Mouse (Mus musculus) ES-E14 (cell line): ENCODE measurements around the gene Vim. TPM values are rescaled to one million over a fixed set of nuclear protein-coding genes. Genes with fewer than 3 reads are reported as not detected.

Source experiments
- DNase-seq: peaks from one replicate; pipeline ENCODE4 v3.0.0-alpha.2; 2013; ENCODE audit warnings: low read depth, low spot score
- H3K27ac ChIP-seq: 2 replicates; pipeline ENCODE4 v1.5.1; 2012; ENCODE audit warnings: low read depth, mild to moderate bottlenecking, low read length, moderate library complexity, mixed read lengths; ENCODE audit not compliant: poor library complexity, insufficient read depth, severe bottlenecking
- H3K36me3 ChIP-seq: 2 replicates; pipeline ENCODE4 v1.6.1; 2012; ENCODE audit warnings: mild to moderate bottlenecking, low read length, moderate library complexity, mixed read lengths; ENCODE audit not compliant: control insufficient read depth, poor library complexity, insufficient read depth, severe bottlenecking
- H3K4me1 ChIP-seq, 2 experiments: fragments of 150-350 bp in 1 of 2; sonication (generic) in 1 of 2; 2 replicates each; pipeline ENCODE4 v1.6.1; 2012; ENCODE audit warnings: low read length in 2 of 2, mild to moderate bottlenecking in 1 of 2, mixed read lengths in 1 of 2; ENCODE audit not compliant: control insufficient read depth in 2 of 2, insufficient read depth in 2 of 2, poor library complexity in 1 of 2
- H3K4me3 ChIP-seq, 2 experiments: fragments of 150-350 bp in 1 of 2; sonication (generic) in 1 of 2; 2 replicates each; pipeline ENCODE4 v1.5.1; 2012; ENCODE audit warnings: low read length in 2 of 2, low read depth in 1 of 2, mild to moderate bottlenecking in 1 of 2, mixed read lengths in 1 of 2; ENCODE audit not compliant: insufficient read depth in 1 of 2, poor library complexity in 1 of 2, severe bottlenecking in 1 of 2
- H3K9ac ChIP-seq: 2 replicates; pipeline ENCODE4 v1.6.1; 2012; ENCODE audit warnings: low read depth, mild to moderate bottlenecking, low read length, mixed read lengths; ENCODE audit not compliant: poor library complexity, insufficient read depth, severe bottlenecking
- H3K9me3 ChIP-seq: fragments of 150-350 bp; sonication (generic); 2 replicates; pipeline ENCODE4 v1.6.1; 2012; ENCODE audit warnings: low read depth, mild to moderate bottlenecking, low read length; ENCODE audit not compliant: control insufficient read depth, insufficient read depth
- CHD2 ChIP-seq: IDR thresholded peaks from 2 replicates; pipeline ENCODE4 v1.6.1; 2014; ENCODE audit warnings: mild to moderate bottlenecking, low read depth, low read length, inconsistent platforms
- HCFC1 ChIP-seq: IDR thresholded peaks from 2 replicates; pipeline ENCODE4 v1.6.1; 2012; ENCODE audit warnings: low read length, inconsistent platforms, borderline replicate concordance; ENCODE audit not compliant: insufficient read depth
- MAFK ChIP-seq: IDR thresholded peaks from 2 replicates; pipeline ENCODE4 v1.6.1; 2014; ENCODE audit warnings: mild to moderate bottlenecking, low read depth, low read length, inconsistent platforms; ENCODE audit not compliant: insufficient read depth
- ZC3H11A ChIP-seq: IDR thresholded peaks from 2 replicates; pipeline ENCODE4 v1.6.1; 2012; ENCODE audit warnings: low read depth, mild to moderate bottlenecking, inconsistent platforms, low read length, borderline replicate concordance
- ZNF384 ChIP-seq: IDR thresholded peaks from 2 replicates; pipeline ENCODE4 v1.6.1; 2012; ENCODE audit warnings: low read depth, low read length, inconsistent platforms
- in situ Hi-C, 2 experiments: fragments of 600-800 bp; cut with MboI; formaldehyde crosslinking; loops; one replicate each; pipeline ENCODE4 v1.15.1; 2025; ENCODE audit warnings: low sequenced_read_pairs in 2 of 2, inconsistent platforms in 1 of 2; ENCODE audit not compliant: unreplicated experiment in 2 of 2
- total RNA-seq: library from RNA; depleted of rRNA; stranded (reverse); fragments of 300-350 nt; gene quantifications from 2 replicates; pipeline ENCODE4 v1.2.3, GENCODE M21; 2012

Vim gene
- total RNA-seq, 1 experiment: 1,315 TPM

- DNase-seq: no peak
- Histone ChIP-seq H3K36me3 (peaks cover 18% of the 10 kb centered on the region), H3K4me3 (no peak overlapping the region), H3K4me1 (peaks cover 3% of the 10 kb centered on the region in 2 experiments; a peak in 1 of 4 replicates), H3K9ac (no peak overlapping the region), H3K27ac (no peak overlapping the region), H3K9me3 (no peaks in the 10 kb centered on the region)
- TF ChIP-seq ZNF384 (no peak), CHD2 (no peak), MAFK (no peak), ZC3H11A (no peak), HCFC1 (no peak)
- in situ Hi-C loops: loop anchor here in 1 of 2 experiments (25.0 kb wide), 1 partner anchor 290 kb away; no protein-coding TSS in a partner anchor
These were observed 3.7 kb downstream of the Vim start for GRCm38 (mm10) chr2:13577399-13577798.

DNA sequence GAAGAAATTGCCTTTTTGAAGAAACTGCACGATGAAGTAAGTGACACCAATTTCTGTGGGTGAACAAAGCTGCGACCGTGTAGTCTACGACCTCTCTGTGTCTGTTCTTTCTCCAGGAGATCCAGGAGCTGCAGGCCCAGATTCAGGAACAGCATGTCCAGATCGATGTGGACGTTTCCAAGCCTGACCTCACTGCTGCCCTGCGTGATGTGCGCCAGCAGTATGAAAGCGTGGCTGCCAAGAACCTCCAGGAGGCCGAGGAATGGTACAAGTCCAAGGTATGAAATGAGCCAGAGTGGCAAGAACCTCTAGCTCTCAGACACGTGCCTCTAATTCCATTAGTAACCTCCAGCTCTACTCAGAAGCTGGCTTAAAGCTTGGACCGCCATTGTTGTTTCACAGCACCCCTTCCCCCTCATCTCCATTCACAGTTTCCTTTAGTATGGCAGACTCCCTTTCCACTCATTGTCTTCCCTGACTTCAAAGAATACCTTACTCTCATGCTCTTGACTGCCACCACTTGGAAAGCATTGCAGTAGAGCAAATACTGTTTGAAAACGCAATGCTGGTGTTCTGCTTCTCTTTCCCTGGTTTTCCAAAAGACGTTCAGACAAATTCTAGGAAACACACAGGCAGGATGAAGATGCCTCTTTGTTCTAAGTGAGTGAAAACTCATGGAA is 4.9 kb downstream of the Vim start:
- DNase-seq: peak; percentile 2
- in situ Hi-C loops: loop anchor here in 1 of 2 experiments (25.0 kb wide), 1 partner anchor 291 kb away; no protein-coding TSS in a partner anchor
- no peak overlapping the region for H3K9ac ChIP-seq
- no peak for TF ChIP-seq ZC3H11A
- no peak for TF ChIP-seq MAFK
- H3K36me3 ChIP-seq: peaks cover 18% of the 10 kb centered on the region
- no peaks in the 10 kb centered on the region for H3K9me3 ChIP-seq
- H3K4me3 ChIP-seq: no peak overlapping the region
- no peak overlapping the region for H3K27ac ChIP-seq
- peaks cover 3% of the 10 kb centered on the region in 2 experiments; a peak in 1 of 4 replicates for H3K4me1 ChIP-seq

DNA sequence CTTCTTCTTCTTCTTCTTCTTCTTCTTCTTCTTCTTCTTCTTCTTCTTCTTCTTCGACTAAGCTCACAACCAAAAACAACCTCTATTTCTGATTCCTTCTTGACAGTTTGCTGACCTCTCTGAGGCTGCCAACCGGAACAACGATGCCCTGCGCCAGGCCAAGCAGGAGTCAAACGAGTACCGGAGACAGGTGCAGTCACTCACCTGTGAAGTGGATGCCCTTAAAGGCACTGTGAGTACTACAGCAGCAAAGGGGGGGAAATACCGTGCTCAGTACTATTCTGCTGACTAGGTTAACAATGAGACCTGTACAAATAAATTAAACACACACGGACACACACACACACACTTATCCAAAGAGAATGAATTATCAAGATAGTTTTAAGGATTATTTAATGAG is 5.6 kb downstream of the Vim start:
- H3K36me3 ChIP-seq: peaks cover 18% of the 10 kb centered on the region
- no peaks in the 10 kb centered on the region for H3K9me3 ChIP-seq
- in situ Hi-C loops: loop anchor here in 1 of 2 experiments (25.0 kb wide), 1 partner anchor 292 kb away; no protein-coding TSS in a partner anchor
- no peak for TF ChIP-seq ZC3H11A
- no peak for TF ChIP-seq CHD2
- no peak for TF ChIP-seq MAFK
- no peak for TF ChIP-seq ZNF384
- TF ChIP-seq HCFC1: no peak
- no peak for DNase-seq
- H3K9ac ChIP-seq: no peak overlapping the region
- no peak overlapping the region for H3K27ac ChIP-seq
- peaks cover 3% of the 10 kb centered on the region in 2 experiments; a peak in 1 of 4 replicates for H3K4me1 ChIP-seq
- no peak overlapping the region for H3K4me3 ChIP-seq

DNA sequence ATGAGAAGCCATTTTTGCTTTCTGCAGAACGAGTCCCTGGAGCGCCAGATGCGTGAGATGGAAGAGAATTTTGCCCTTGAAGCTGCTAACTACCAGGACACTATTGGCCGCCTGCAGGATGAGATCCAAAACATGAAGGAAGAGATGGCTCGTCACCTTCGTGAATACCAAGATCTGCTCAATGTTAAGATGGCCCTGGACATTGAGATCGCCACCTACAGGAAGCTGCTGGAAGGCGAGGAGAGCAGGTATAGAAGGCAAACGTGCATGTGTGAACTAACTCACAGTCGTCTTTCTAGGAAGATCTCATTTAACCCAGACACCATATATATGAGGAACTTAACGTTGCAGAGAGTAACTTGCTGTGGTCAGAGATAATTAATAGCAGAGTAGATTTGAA is 6.3 kb downstream of the Vim start:
- TF ChIP-seq HCFC1 (no peak), MAFK (no peak), CHD2 (no peak), ZNF384 (no peak), ZC3H11A (0 out of 2 replicates have a peak, but pooled peaks have one; percentile 7)
- Histone ChIP-seq H3K36me3 (peaks cover 18% of the 10 kb centered on the region), H3K4me1 (0 out of 4 replicates have a peak, but pooled peaks cover 0 to 3% of the 10 kb centered on the region in 2 experiments), H3K27ac (no peak overlapping the region), H3K4me3 (no peak overlapping the region), H3K9ac (no peak overlapping the region; the same call in 1 of the 2 replicates), H3K9me3 (no peaks in the 10 kb centered on the region)
- DNase-seq: peak; percentile 30
- in situ Hi-C loops: loop anchor here in 1 of 2 experiments (25.0 kb wide), 1 partner anchor 293 kb away; no protein-coding TSS in a partner anchor
